Mouse (Mus musculus) spleen, adult 2 months (tissue): Measurements from ENCODE around the gene Lim2.

Experiments
- CTCF ChIP-seq: fragments of 200-500 bp; IDR thresholded peaks from 2 replicates; pipeline ENCODE4 v1.5.1; 2011; ENCODE audit warnings: mild to moderate bottlenecking, inconsistent platforms; ENCODE audit not compliant: insufficient read depth, insufficient read length, insufficient replicate concordance; ENCODE audit errors: extremely low read depth
- POLR2A ChIP-seq: fragments of 200-500 bp; IDR thresholded peaks from 2 replicates; pipeline ENCODE4 v1.6.1; 2011; ENCODE audit warnings: low read depth, low read length, inconsistent platforms

- TF ChIP-seq CTCF (no peak), POLR2A (no peak)
Observed at GRCm38 (mm10) chr7:43476376-43476775, 48.9 kb downstream of the Lim2 start.
